In genomic region chr4:98101153-98102096, GRCm38 (mm10) we compare ENCODE assay signal across 9 mouse cellular contexts.
DNase-seq lines count a peak whose midpoint lies in the region; ATAC-seq and TF ChIP-seq lines count a peak whose summit lies in the region.
"Had no signal": no experiment of that assay in that cellular context is flagged by ENCODE, and none has a peak within 500 bp of the region (broad histone marks: within the 10 kb centered on the region; RNA-seq: fewer than 3 reads in every experiment).

No protein-coding gene starts in this region.

- DNase-seq in adrenal gland, postnatal 14 days, result peak; percentile 46
- DNase-seq in adrenal gland, adult 8-10 months, result no peak
- DNase-seq in heart, postnatal 0 days (ENCODE audit: low spot score), result no peak
- DNase-seq in cerebellum, postnatal 4 days (ENCODE audit: low spot score in 2 of 2), result no peak
- no peak for DNase-seq in lung, adult 18-20 months
- DNase-seq in testis, postnatal 14 days (ENCODE audit: low spot score), result no peak
- DNase-seq: gastrocnemius, postnatal 25 days had no signal

- H3K36me3 ChIP-seq in heart, postnatal 0 days (replicated peaks; ENCODE audit: control insufficient read depth, insufficient read depth, low read length), result peaks cover 5% of the 10 kb centered on the region; the same call in 1 of the 2 replicates

- H3K27ac ChIP-seq in heart, postnatal 0 days (ENCODE audit: low read depth), result peak overlapping the region; percentile 75

- no peak for TF ChIP-seq EP300 in heart, postnatal 0 days (IDR thresholded peaks at IDR 0.05; ENCODE audit: low read depth)

- peak; percentile 73 for ATAC-seq in common myeloid progenitor, adult 5-6 weeks (replicated peaks; ENCODE audit: low read depth, poor library complexity, severe bottlenecking)
- ATAC-seq in heart, postnatal 0 days (ENCODE audit: insufficient read depth, low read depth), result peak; percentile 56
- peak; percentile 31 for ATAC-seq in megakaryocyte, adult 5-6 weeks (ENCODE audit: poor library complexity, severe bottlenecking)

- TF ChIP-seq CTCF in heart, postnatal 0 days (IDR thresholded peaks at IDR 0.05; ENCODE audit: low read depth), result no peak

- WGBS in heart, postnatal 0 days, result 33% methylated on average over 10 of the region's 10 CpGs

- H3K27me3 ChIP-seq in heart, postnatal 0 days (ENCODE audit: control insufficient read depth, insufficient read depth, low read length), result no peaks in the 10 kb centered on the region

- no peak overlapping the region for H3K4me3 ChIP-seq in heart, postnatal 0 days (ENCODE audit: low read depth, low read length)

- peaks cover 36% of the 10 kb centered on the region for H3K4me1 ChIP-seq in heart, postnatal 0 days (ENCODE audit: control insufficient read depth, insufficient read depth)

- H3K9me3 ChIP-seq in heart, postnatal 0 days (replicated peaks; ENCODE audit: control insufficient read depth, low read length), result no peaks in the 10 kb centered on the region

- H3K9ac ChIP-seq in heart, postnatal 0 days (replicated peaks; ENCODE audit: low read depth, low read length), result peak overlapping the region; percentile 32; the same call in 1 of the 2 replicates

- H3K4me2 ChIP-seq in heart, postnatal 0 days (ENCODE audit: low read depth, low read length), result 0 out of 2 replicates have a peak overlapping the region, but pooled peaks have one; percentile 15
